Mouse (Mus musculus): ENCODE measurements around the gene Olfr157.
"Not testable (repeated sequence)": the region's sequence is repeated elsewhere in the genome, so short reads cannot be mapped to it uniquely, and the experiment has no call there.

Olfr157 gene

DNA sequence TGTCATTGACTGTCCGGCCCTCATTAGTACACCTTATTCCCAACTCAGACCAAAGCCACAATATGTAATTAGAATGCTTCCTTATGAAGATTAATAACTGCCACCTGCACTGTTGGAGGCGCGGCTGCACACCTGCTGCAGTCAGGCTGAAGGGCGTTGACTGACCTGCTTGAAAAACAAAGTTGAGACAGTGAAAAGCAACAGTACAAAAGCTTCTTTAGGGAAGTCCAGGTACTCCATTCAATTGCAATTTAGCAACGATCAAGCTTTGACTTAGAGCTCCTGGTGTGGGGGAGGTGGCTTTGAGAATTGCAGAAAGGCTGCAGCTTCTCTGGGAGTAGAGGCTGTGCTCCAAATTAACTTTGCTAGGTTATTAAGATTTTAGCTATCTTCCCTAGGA, 44.2 kb downstream of the Olfr157 start:
- DNase-seq (ENCODE audit: low spot score) = not testable (repeated sequence)

DNA sequence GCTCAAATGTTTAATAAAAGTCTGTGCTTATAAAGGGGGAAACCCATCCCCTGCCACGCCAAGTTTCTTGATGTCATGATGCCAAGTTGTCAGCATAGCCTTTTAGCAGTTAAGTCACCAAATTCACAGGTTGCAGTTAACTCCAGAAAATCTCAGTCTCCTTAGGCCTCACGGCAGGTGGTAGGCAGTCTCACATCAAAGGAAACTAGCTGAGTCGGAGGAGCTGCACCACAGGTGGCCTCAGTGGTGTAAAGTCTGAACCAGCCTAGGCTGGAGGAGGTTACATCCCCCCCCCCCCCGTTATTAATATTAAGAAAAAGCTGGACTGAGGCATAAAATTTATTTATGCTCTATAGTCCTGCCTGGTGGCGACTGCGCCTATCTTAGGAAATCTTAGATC, 44.7 kb downstream of the Olfr157 start:
- DNase-seq (ENCODE audit: low spot score) = no peak

Measured in testis, postnatal 10 days (tissue).